Mouse (Mus musculus) lung, postnatal 0 days (tissue): ENCODE measurements at regions not wholly inside any gene's neighbourhood (a gene's known extent, or its start where the extent isn't known, plus 50 kb on each side); places are given as distances from the start of the nearest gene placed in this dataset.
"Not testable (repeated sequence)": the region's sequence is repeated elsewhere in the genome, so short reads cannot be mapped to it uniquely, and the experiment has no call there.

Experiments
- ATAC-seq: fragments of 200-750 bp; cut with Nextera tagmentation; 2 replicates; pipeline ENCODE4 v1.8.0; 2017; ENCODE audit warnings: moderate library complexity
- DNase-seq: peaks from one replicate; pipeline ENCODE4 v3.0.0-alpha.2; 2016; ENCODE audit warnings: low spot score
- H3K27ac ChIP-seq: fragments of 300-500 bp; sonication (generic); 2 replicates; pipeline ENCODE4 v1.5.1; 2014; ENCODE audit warnings: antibody characterized with exemption, mild to moderate bottlenecking, low read length, mixed read lengths
- H3K27me3 ChIP-seq: fragments of 300-500 bp; sonication (generic); replicated peaks from 2 replicates; pipeline ENCODE4 v1.6.1; 2014; ENCODE audit warnings: low read length, mixed read lengths; ENCODE audit not compliant: insufficient read depth
- H3K36me3 ChIP-seq: fragments of 300-500 bp; sonication (generic); 2 replicates; pipeline ENCODE4 v1.6.1; 2014; ENCODE audit warnings: low read length, mixed read lengths; ENCODE audit not compliant: insufficient read depth
- H3K4me1 ChIP-seq: fragments of 300-500 bp; sonication (generic); 2 replicates; pipeline ENCODE4 v1.6.1; 2014; ENCODE audit warnings: antibody characterized with exemption, low read depth, low read length, mixed read lengths; ENCODE audit not compliant: insufficient read depth
- H3K4me2 ChIP-seq: fragments of 300-500 bp; sonication (generic); replicated peaks from 2 replicates; pipeline ENCODE4 v1.6.1; 2014; ENCODE audit warnings: low read depth, mild to moderate bottlenecking, low read length, moderate library complexity, mixed read lengths
- H3K4me3 ChIP-seq: fragments of 300-500 bp; sonication (generic); 2 replicates; pipeline ENCODE4 v1.5.1; 2014; ENCODE audit warnings: low read depth, low read length
- H3K9ac ChIP-seq: fragments of 300-500 bp; sonication (generic); replicated peaks from 2 replicates; pipeline ENCODE4 v1.6.1; 2014; ENCODE audit warnings: low read depth, mild to moderate bottlenecking
- H3K9me3 ChIP-seq: fragments of 300-500 bp; sonication (generic); 2 replicates; pipeline ENCODE4 v1.6.1; 2016; ENCODE audit warnings: low read length, mixed read lengths
- CTCF ChIP-seq: IDR thresholded peaks from 2 replicates; pipeline ENCODE4 v1.5.1; 2016; ENCODE audit warnings: antibody characterized with exemption, mild to moderate bottlenecking
- EP300 ChIP-seq: IDR thresholded peaks from 2 replicates; pipeline ENCODE4 v1.6.1; 2016; ENCODE audit warnings: antibody characterized with exemption, mild to moderate bottlenecking, control low read depth
- WGBS: fragments of 180-500 bp; shearing (Covaris S2); extraction: QIAGEN DNeasy Blood & Tissue Kit; methylation state at CpG from one replicate; pipeline ENCODE4 v1.1.7; 2014; 5-methylcytosine and 5-hydroxymethylcytosine counted together

- no peak overlapping the region for H3K9ac ChIP-seq
- DNase-seq, result no peak
- H3K9me3 ChIP-seq, result no peaks in the 10 kb centered on the region
- TF ChIP-seq EP300, result no peak
- TF ChIP-seq CTCF, result no peak
- H3K4me2 ChIP-seq, result no peak overlapping the region
- H3K27me3 ChIP-seq, result no peaks in the 10 kb centered on the region
- no peak overlapping the region for H3K4me3 ChIP-seq
- ATAC-seq, result no peak
- H3K27ac ChIP-seq, result no peak overlapping the region
- no peaks in the 10 kb centered on the region for H3K4me1 ChIP-seq
- H3K36me3 ChIP-seq, result no peaks in the 10 kb centered on the region
These were observed 224.1 kb downstream of the Antxr2 start for GRCm38 (mm10) chr5:97806754-97807153.

DNA sequence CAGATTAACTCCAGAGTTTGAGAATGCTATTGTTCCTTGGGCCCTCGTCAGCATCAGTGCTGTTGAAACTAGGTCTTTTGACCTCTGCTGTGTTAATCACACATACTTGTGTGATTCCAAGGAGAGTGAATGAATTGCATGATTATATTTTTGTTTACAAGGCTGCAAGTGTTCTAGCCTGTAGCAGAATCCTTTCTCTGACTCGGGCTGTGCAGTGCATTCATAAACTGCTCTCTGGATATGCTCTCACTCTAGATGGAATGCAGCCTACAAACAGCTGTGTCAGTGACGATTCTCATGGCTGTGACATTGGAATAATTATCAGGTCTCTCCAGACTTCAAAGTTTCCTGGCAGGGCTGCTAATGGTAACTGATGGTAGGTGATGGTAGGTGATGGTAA lies 230.8 kb downstream of the Antxr2 start:
- no peaks in the 10 kb centered on the region for H3K9me3 ChIP-seq
- 23% methylated on average over 3 of the region's 3 CpGs for WGBS
- DNase-seq, result no peak

GRCm38 (mm10) chr5:97788175-97788574 lies 242.7 kb downstream of the Antxr2 start:
- Histone ChIP-seq H3K9me3 (no peaks in the 10 kb centered on the region), H3K4me1 (no peaks in the 10 kb centered on the region), H3K4me2 (no peak overlapping the region), H3K27me3 (no peaks in the 10 kb centered on the region), H3K9ac (no peak overlapping the region), H3K4me3 (no peak overlapping the region), H3K27ac (no peak overlapping the region), H3K36me3 (no peaks in the 10 kb centered on the region)
- TF ChIP-seq CTCF, result no peak
- no peak for TF ChIP-seq EP300
- ATAC-seq, result no peak
- no peak for DNase-seq
- WGBS, result 71% methylated on average over 9 of the region's 9 CpGs

More for the DNA sequence above, 230.8 kb downstream of the Antxr2 start:
- no peak for ATAC-seq
- TF ChIP-seq EP300 (no peak), CTCF (no peak)
- no peaks in the 10 kb centered on the region for H3K27me3 ChIP-seq
- H3K4me3 ChIP-seq, result no peak overlapping the region
- no peaks in the 10 kb centered on the region for H3K36me3 ChIP-seq
- H3K9ac ChIP-seq, result no peak overlapping the region
- H3K27ac ChIP-seq, result no peak overlapping the region
- no peak overlapping the region for H3K4me2 ChIP-seq
- no peaks in the 10 kb centered on the region for H3K4me1 ChIP-seq

- no peak overlapping the region for H3K4me2 ChIP-seq
- no peaks in the 10 kb centered on the region for H3K27me3 ChIP-seq
- no peaks in the 10 kb centered on the region for H3K9me3 ChIP-seq
- ATAC-seq (no peak), DNase-seq (no peak)
- no peaks in the 10 kb centered on the region for H3K4me1 ChIP-seq
- H3K27ac ChIP-seq, result no peak overlapping the region
- no peak for TF ChIP-seq EP300
- TF ChIP-seq CTCF, result no peak
- H3K9ac ChIP-seq, result no peak overlapping the region
- no peak overlapping the region for H3K4me3 ChIP-seq
- no peaks in the 10 kb centered on the region for H3K36me3 ChIP-seq
- WGBS, result 86% methylated on average over 5 of the region's 5 CpGs
These were observed 243.8 kb downstream of the Antxr2 start for GRCm38 (mm10) chr5:97787001-97787400.

DNA sequence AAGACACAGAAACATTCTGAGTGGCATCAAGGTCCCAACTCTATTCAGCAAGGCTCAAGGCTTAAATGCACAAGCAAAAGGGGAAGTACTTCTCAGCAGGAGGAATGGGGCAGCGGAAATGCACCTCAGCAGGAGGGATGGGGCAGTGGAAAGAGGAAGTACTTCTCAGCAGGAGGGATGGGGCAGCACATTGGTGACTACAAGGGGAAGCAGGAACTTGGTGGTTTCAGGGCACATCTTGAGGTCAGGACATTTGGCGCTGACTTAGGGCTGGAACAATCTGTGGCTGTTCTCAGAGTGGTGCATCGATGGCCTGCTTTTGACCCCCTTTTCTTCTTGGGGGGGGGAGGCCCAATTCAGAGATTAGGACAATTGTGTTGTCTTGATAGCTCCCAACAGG lies 255.7 kb downstream of the Antxr2 start:
- not testable (repeated sequence) for H3K4me3 ChIP-seq, H3K27me3 ChIP-seq, ATAC-seq, H3K4me1 ChIP-seq, DNase-seq, H3K27ac ChIP-seq, H3K9ac ChIP-seq, H3K36me3 ChIP-seq, H3K9me3 ChIP-seq, H3K4me2 ChIP-seq
- WGBS, result 95% methylated on average over 3 of the region's 3 CpGs

- not testable (repeated sequence) for H3K9ac ChIP-seq, H3K4me3 ChIP-seq, DNase-seq, H3K27ac ChIP-seq, H3K9me3 ChIP-seq, H3K27me3 ChIP-seq, H3K36me3 ChIP-seq, H3K4me1 ChIP-seq, ATAC-seq, H3K4me2 ChIP-seq
- 71% methylated on average over 4 of the region's 4 CpGs for WGBS
These were observed 257.4 kb downstream of the Antxr2 start for GRCm38 (mm10) chr5:97773451-97773850.

- WGBS, result 88% methylated on average over 2 of the region's 2 CpGs
- ATAC-seq (no peak), DNase-seq (no peak)
- H3K9ac ChIP-seq, result no peak overlapping the region
- no peaks in the 10 kb centered on the region for H3K36me3 ChIP-seq
- no peak overlapping the region for H3K27ac ChIP-seq
- no peaks in the 10 kb centered on the region for H3K4me1 ChIP-seq
- no peaks in the 10 kb centered on the region for H3K9me3 ChIP-seq
- H3K27me3 ChIP-seq, result no peaks in the 10 kb centered on the region
- TF ChIP-seq CTCF, result no peak
- TF ChIP-seq EP300, result no peak
- H3K4me2 ChIP-seq, result no peak overlapping the region
- no peak overlapping the region for H3K4me3 ChIP-seq
These were observed 280.5 kb upstream of the Gk2 start for GRCm38 (mm10) chr5:97737339-97737738.
